Mouse (Mus musculus) G1E (cell line): ENCODE measurements around the gene Ift52.

Source experiments
- CTCF ChIP-seq: IDR thresholded peaks from 2 replicates; pipeline ENCODE4 v1.5.1; 2012; ENCODE audit warnings: low read depth, low read length, inconsistent platforms, mixed read lengths
- GATA1 ChIP-seq: IDR thresholded peaks from 2 replicates; pipeline ENCODE4 v1.6.1; 2012; ENCODE audit warnings: borderline replicate concordance, low read length, inconsistent platforms, mixed read lengths
- GATA2 ChIP-seq: IDR thresholded peaks from 2 replicates; pipeline ENCODE4 v1.6.1; 2012; ENCODE audit warnings: low read depth, low read length, inconsistent platforms, borderline replicate concordance
- TAL1 ChIP-seq: conservative IDR thresholded peaks from 2 replicates; pipeline ENCODE4 v1.6.1; 2012; ENCODE audit warnings: low read depth, low read length, inconsistent platforms, mixed read lengths

DNA sequence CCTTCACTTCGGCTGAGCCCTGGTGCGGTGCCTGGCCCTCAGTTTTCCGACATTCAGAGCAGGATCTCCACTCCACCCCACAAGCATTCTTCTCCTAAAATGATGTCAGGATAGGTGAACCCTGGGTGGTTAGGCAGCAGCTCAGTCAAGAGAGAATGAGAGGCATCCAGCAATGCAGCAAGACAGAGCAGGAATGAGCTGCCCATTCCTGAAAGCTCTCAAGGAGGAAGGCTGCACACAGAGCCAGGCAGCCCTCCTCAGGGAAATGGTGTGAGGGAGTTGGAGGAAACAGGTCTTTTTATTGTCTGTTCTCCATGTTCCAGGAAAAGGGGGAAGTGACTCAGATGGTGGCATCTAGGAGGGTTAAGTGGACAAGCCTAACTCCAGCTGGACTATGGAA is 30.4 kb upstream of the Ift52 start:
- no peak for TF ChIP-seq CTCF
- TF ChIP-seq TAL1: no peak
- no peak for TF ChIP-seq GATA1
- no peak for TF ChIP-seq GATA2
